Mouse (Mus musculus) E14TG2a.4 (cell line): ENCODE measurements at regions not wholly inside any gene's neighbourhood (a gene's known extent, or its start where the extent isn't known, plus 50 kb on each side); places are given as distances from the start of the nearest gene placed in this dataset.

ENCODE experiments used
- CTCF ChIP-seq: conservative IDR thresholded peaks from 2 replicates; pipeline ENCODE4 v1.5.1; 2014; ENCODE audit warnings: low read length
- POU5F1 ChIP-seq: IDR thresholded peaks from 2 replicates; pipeline ENCODE4 v1.6.1; 2014; ENCODE audit warnings: low read length, borderline replicate concordance

DNA sequence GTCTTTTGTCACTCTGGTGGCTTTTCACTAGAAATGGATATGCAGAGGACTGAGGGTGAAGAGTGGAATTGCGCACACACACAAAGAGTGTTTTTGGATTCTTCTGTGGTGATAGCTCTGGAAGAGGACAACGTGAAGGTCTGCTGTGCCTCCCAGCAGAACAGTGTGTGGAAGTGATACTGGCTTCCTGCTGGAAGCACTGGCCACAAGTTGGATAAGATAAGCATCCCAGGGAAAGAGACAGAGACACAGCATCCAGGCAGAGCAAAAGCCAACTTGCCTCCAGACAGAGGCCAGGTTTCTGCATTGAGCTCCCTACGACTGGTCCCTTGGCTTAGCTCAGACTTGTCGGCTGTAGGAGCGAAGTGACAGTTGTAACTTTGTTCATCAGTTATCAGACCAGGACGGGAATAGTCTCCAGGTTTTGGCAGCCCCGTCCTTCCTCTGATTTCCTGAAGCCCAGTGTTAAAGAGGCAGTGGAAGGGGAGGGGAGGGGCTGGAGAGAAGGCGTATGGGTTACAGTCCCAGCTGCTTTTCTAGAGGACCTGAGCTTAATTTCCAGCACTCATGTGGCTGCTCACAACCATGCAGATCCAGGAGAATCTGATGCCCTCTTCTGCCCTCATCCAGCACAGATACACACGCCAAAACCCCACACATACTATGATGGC, 89.2 kb downstream of the Tmem170b start:
- TF ChIP-seq CTCF (no peak), POU5F1 (no peak)
